Mouse (Mus musculus): ENCODE measurements around the gene Usp21. TPM values are rescaled to one million over a fixed set of nuclear protein-coding genes. Genes with fewer than 3 reads are reported as not detected.

The Usp21 gene
- polyA plus RNA-seq, 1 experiment from 2014 or later = 59.4 TPM

GRCm38 (mm10) chr1:171234126-171234525, 53.7 kb downstream of the Usp21 start, which contains the start of gene Fcer1g:
Gene Fcer1g (minus strand): TSS chr1:171234365.
- Histone ChIP-seq H3K4me2 (ENCODE audit: low read length) (no peak within 1 kb of the TSS), H3K4me3 (replicated peaks; ENCODE audit: low read depth, low read length) (no peak within 1 kb of the TSS), H3K4me1 (replicated peaks; ENCODE audit: insufficient read depth, low read length) (0 out of 2 replicates have a peak, but pooled peaks cover 3% of the 10 kb centered on the region), H3K36me3 (ENCODE audit: insufficient read depth, low read length) (peaks cover 49% of the 10 kb centered on the region), H3K27me3 (ENCODE audit: insufficient read depth, low read length) (no peaks in the 10 kb centered on the region), H3K9me3 (replicated peaks; ENCODE audit: low read length) (no peaks in the 10 kb centered on the region), H3K27ac (peak within 1 kb of the TSS; percentile 50; the same call in 1 of the 2 replicates), H3K9ac (ENCODE audit: low read depth, low read length) (no peak within 1 kb of the TSS)
- no peak for TF ChIP-seq CTCF (IDR thresholded peaks at IDR 0.05; ENCODE audit: low read depth)
- WGBS = 84% methylated on average over 14 of the region's 14 CpGs
- ATAC-seq (replicated peaks; ENCODE audit: low FRiP score, low read depth) = no peak
- no peak for DNase-seq (ENCODE audit: low spot score)

- Histone ChIP-seq H3K9ac (ENCODE audit: low read depth, low read length) (no peak overlapping the region), H3K4me2 (ENCODE audit: low read length) (no peak overlapping the region), H3K27ac (peak overlapping the region; percentile 50; the same call in 1 of the 2 replicates), H3K27me3 (ENCODE audit: insufficient read depth, low read length) (no peaks in the 10 kb centered on the region), H3K9me3 (replicated peaks; ENCODE audit: low read length) (no peaks in the 10 kb centered on the region), H3K4me3 (replicated peaks; ENCODE audit: low read depth, low read length) (no peak overlapping the region), H3K36me3 (ENCODE audit: insufficient read depth, low read length) (peaks cover 40% of the 10 kb centered on the region), H3K4me1 (replicated peaks; ENCODE audit: insufficient read depth, low read length) (0 out of 2 replicates have a peak, but pooled peaks cover 3% of the 10 kb centered on the region)
- WGBS = 84% methylated on average over 12 of the region's 12 CpGs
- ATAC-seq (replicated peaks; ENCODE audit: low FRiP score, low read depth) = no peak
- TF ChIP-seq CTCF (IDR thresholded peaks at IDR 0.05; ENCODE audit: low read depth) = no peak
- DNase-seq (ENCODE audit: low spot score) = no peak
These were observed 54.7 kb downstream of the Usp21 start for GRCm38 (mm10) chr1:171232800-171233730.

- Histone ChIP-seq H3K4me1 (replicated peaks; ENCODE audit: insufficient read depth, low read length) (0 out of 2 replicates have a peak, but pooled peaks cover 3% of the 10 kb centered on the region), H3K27ac (no peak overlapping the region), H3K9me3 (replicated peaks; ENCODE audit: low read length) (no peaks in the 10 kb centered on the region), H3K27me3 (ENCODE audit: insufficient read depth, low read length) (no peaks in the 10 kb centered on the region), H3K9ac (ENCODE audit: low read depth, low read length) (no peak overlapping the region), H3K4me3 (replicated peaks; ENCODE audit: low read depth, low read length) (no peak overlapping the region), H3K4me2 (ENCODE audit: low read length) (no peak overlapping the region), H3K36me3 (ENCODE audit: insufficient read depth, low read length) (peaks cover 33% of the 10 kb centered on the region)
- ATAC-seq (replicated peaks; ENCODE audit: low FRiP score, low read depth) (no peak), DNase-seq (ENCODE audit: low spot score) (no peak)
- TF ChIP-seq CTCF (IDR thresholded peaks at IDR 0.05; ENCODE audit: low read depth) = no peak
- WGBS = 83% methylated on average over 5 of the region's 5 CpGs
These were observed 55.4 kb downstream of the Usp21 start for GRCm38 (mm10) chr1:171232348-171232747.

Other genes with a start within 250 kb of the Usp21 start
- gene Fcgr3, start 223.1 kb downstream of the Usp21 start, polyA plus RNA-seq (2015; fragmentation: Nextera tagmentation; extraction: Ambion mirVana) = 12.1 and 13.2 TPM in 2 replicates
- 4.6 TPM in 2 replicates for gene Cfap126, start 174.1 kb downstream of the Usp21 start, polyA plus RNA-seq (2015; fragmentation: Nextera tagmentation; extraction: Ambion mirVana)
- 381 and 403 TPM in 2 replicates for gene Sdhc, start 137.4 kb downstream of the Usp21 start, polyA plus RNA-seq (2015; fragmentation: Nextera tagmentation; extraction: Ambion mirVana)
- gene Mpz, start 137.3 kb downstream of the Usp21 start, polyA plus RNA-seq (2015; fragmentation: Nextera tagmentation; extraction: Ambion mirVana) = 0.77 and 1.2 TPM in 2 replicates
- 8.9 and 9.9 TPM in 2 replicates for gene Pcp4l1, start 91.7 kb downstream of the Usp21 start, polyA plus RNA-seq (2015; fragmentation: Nextera tagmentation; extraction: Ambion mirVana)
- 1.1 and 1.7 TPM in 2 replicates for gene Nr1i3, start 74.0 kb downstream of the Usp21 start, polyA plus RNA-seq (2015; fragmentation: Nextera tagmentation; extraction: Ambion mirVana)
- gene Tomm40l, start 65.5 kb downstream of the Usp21 start, polyA plus RNA-seq (2015; fragmentation: Nextera tagmentation; extraction: Ambion mirVana) = 32.3 and 32.4 TPM in 2 replicates
- 20.2 and 21.1 TPM in 2 replicates for gene Apoa2, start 62.9 kb downstream of the Usp21 start, polyA plus RNA-seq (2015; fragmentation: Nextera tagmentation; extraction: Ambion mirVana)
- gene Fcer1g, start 53.6 kb downstream of the Usp21 start, polyA plus RNA-seq (2015; fragmentation: Nextera tagmentation; extraction: Ambion mirVana) = 38.8 and 50.1 TPM in 2 replicates
- 5.2 and 7.0 TPM in 2 replicates for gene Adamts4, start 37.6 kb downstream of the Usp21 start, polyA plus RNA-seq (2015; fragmentation: Nextera tagmentation; extraction: Ambion mirVana)
- 375 and 405 TPM in 2 replicates for gene Ndufs2, start 36.6 kb downstream of the Usp21 start, polyA plus RNA-seq (2015; fragmentation: Nextera tagmentation; extraction: Ambion mirVana)
- 63.9 and 72.0 TPM in 2 replicates for gene B4galt3, start 17.7 kb downstream of the Usp21 start, polyA plus RNA-seq (2015; fragmentation: Nextera tagmentation; extraction: Ambion mirVana)
- gene Ppox, start 6.8 kb downstream of the Usp21 start, polyA plus RNA-seq (2015; fragmentation: Nextera tagmentation; extraction: Ambion mirVana) = 46.4 and 48.2 TPM in 2 replicates
- 133 and 136 TPM in 2 replicates for gene Ufc1, start 7.0 kb upstream of the Usp21 start, polyA plus RNA-seq (2015; fragmentation: Nextera tagmentation; extraction: Ambion mirVana)
- gene Dedd, start 41.2 kb upstream of the Usp21 start, polyA plus RNA-seq (2015; fragmentation: Nextera tagmentation; extraction: Ambion mirVana) = 43.9 and 46.0 TPM in 2 replicates
- 59.8 and 64.4 TPM in 2 replicates for gene Nit1, start 57.7 kb upstream of the Usp21 start, polyA plus RNA-seq (2015; fragmentation: Nextera tagmentation; extraction: Ambion mirVana)
- gene Pfdn2, start 57.7 kb upstream of the Usp21 start, polyA plus RNA-seq (2015; fragmentation: Nextera tagmentation; extraction: Ambion mirVana) = 92.1 and 105 TPM in 2 replicates
- gene Klhdc9, start 72.8 kb upstream of the Usp21 start, polyA plus RNA-seq (2015; fragmentation: Nextera tagmentation; extraction: Ambion mirVana) = 5.7 and 6.4 TPM in 2 replicates
- gene Nectin4, start 82.1 kb upstream of the Usp21 start, polyA plus RNA-seq (2015; fragmentation: Nextera tagmentation; extraction: Ambion mirVana) = 3.7 and 3.8 TPM in 2 replicates
- 0.83 and 0.99 TPM in 2 replicates for gene Arhgap30, start 101.0 kb upstream of the Usp21 start, polyA plus RNA-seq (2015; fragmentation: Nextera tagmentation; extraction: Ambion mirVana)
- gene Usf1, start 123.3 kb upstream of the Usp21 start, polyA plus RNA-seq (2015; fragmentation: Nextera tagmentation; extraction: Ambion mirVana) = 64.0 and 73.0 TPM in 2 replicates
- gene Tstd1, start 130.9 kb upstream of the Usp21 start, polyA plus RNA-seq (2015; fragmentation: Nextera tagmentation; extraction: Ambion mirVana) = 3.6 and 4.8 TPM in 2 replicates
- 93.0 and 114 TPM in 2 replicates for gene F11r, start 149.5 kb upstream of the Usp21 start, polyA plus RNA-seq (2015; fragmentation: Nextera tagmentation; extraction: Ambion mirVana)
- 14.8 and 14.9 TPM in 2 replicates for gene Alyref2, start 215.5 kb upstream of the Usp21 start, polyA plus RNA-seq (2015; fragmentation: Nextera tagmentation; extraction: Ambion mirVana)
- gene Itln1, start 247.3 kb upstream of the Usp21 start, polyA plus RNA-seq (2015; fragmentation: Nextera tagmentation; extraction: Ambion mirVana) = not detected in 2 replicates